Mouse (Mus musculus): ENCODE measurements around the gene Fam229a. TPM values are rescaled to one million over a fixed set of nuclear protein-coding genes. Genes with fewer than 3 reads are reported as not detected.

Fam229a gene
- not detected in 2 replicates for polyA plus RNA-seq (2014; fragmentation: Nextera tagmentation; extraction: Ambion mirVana)

DNA sequence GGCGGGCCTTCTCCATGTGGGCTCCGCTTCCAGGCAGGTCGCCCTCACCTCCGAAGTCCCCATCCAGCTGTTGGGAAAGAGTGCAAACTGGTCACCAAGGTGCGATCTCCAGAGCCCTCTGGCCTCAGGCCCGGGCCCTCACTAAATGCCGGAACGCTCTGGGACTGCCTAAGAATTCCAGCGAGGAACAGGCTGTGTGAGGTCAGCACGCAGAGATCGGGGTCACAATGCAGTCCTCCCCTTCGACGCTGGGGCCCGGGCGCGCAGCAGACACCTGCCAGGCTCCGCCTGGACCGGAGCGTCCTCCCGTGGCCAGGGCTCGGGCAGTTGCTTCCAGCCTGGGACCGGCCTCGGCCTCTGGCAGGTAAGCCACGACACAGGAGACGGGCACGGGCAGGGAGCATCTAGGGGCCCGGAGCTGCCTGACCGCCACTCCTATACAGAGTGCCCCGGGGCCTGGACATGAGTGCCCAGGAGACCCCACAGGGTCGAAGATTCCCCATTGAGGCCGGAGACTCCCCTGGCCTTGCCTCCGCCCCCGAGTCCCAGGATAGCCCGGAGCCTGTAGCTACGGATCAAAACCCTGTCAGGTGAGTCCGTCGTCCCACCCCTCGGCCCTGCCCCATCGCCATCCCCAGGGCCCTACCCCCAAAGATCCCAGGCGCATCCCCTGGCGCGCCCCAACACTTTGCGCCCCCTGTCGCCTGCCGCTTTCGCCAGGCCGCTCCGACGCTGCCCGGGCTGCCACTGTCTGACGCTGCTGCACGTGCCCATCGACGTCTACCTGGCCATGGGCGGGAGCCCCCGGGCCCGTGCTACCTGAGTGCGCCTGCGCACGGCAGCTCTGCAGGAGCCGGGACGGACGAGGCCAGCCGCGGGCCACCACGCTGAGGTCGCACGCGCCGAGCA, at the start of gene Fam229a, which contains the start of gene Tssk3:
TSS of gene Fam229a (plus strand) at position 219 of the 909 bp plus-strand sequence.
TSS of gene Tssk3 (minus strand) at position 51 of the 909 bp plus-strand sequence.
- Histone ChIP-seq H3K4me1 (replicated peaks; ENCODE audit: control insufficient read depth, insufficient read depth, low read length) (peaks cover 12% of the 10 kb centered on the region), H3K9ac (ENCODE audit: low read depth, low read length) (peak within 1 kb of the TSS; percentile 15; the same call in 1 of the 2 replicates), H3K4me2 (replicated peaks; ENCODE audit: low read depth, low read length) (peak within 1 kb of the TSS; percentile 57), H3K27ac (ENCODE audit: low read depth, low read length) (no peak within 1 kb of the TSS), H3K27me3 (ENCODE audit: control insufficient read depth, insufficient read depth, low read length) (peaks cover 21% of the 10 kb centered on the region), H3K36me3 (ENCODE audit: control insufficient read depth, insufficient read depth, low read length) (0 out of 2 replicates have a peak, but pooled peaks cover 5% of the 10 kb centered on the region), H3K9me3 (ENCODE audit: control insufficient read depth, low read length) (no peaks in the 10 kb centered on the region), H3K4me3 (ENCODE audit: low read depth, low read length) (peak within 1 kb of the TSS; percentile 28)
- 2% methylated on average over 68 of the region's 70 CpGs for WGBS
- DNase-seq (ENCODE audit: low spot score) (peak; percentile 41), ATAC-seq (ENCODE audit: low FRiP score) (no peak)

DNA sequence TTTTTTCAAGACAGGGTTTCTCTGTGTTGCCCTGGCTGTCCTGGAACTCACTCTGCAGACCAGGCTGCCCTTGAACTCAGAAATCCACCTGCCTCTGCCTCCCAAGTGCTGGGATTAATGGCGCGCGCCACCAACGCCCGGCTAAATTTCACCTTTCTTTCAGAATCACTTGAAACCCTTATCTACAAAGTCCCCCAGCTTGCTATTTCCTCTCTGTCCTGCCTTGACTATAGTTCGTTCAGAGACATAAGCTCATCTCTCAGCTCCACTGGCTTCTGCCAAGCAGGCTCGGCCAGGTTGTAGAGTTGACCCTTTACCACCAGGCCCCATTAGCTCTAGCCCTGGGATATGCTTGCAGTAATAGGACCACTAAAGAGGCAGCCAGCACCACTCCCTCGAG, 43.6 kb upstream of the Fam229a start:
- Histone ChIP-seq H3K27ac (ENCODE audit: low read depth, low read length) (no peak overlapping the region), H3K27me3 (ENCODE audit: control insufficient read depth, insufficient read depth, low read length) (no peaks in the 10 kb centered on the region), H3K4me3 (ENCODE audit: low read depth, low read length) (no peak overlapping the region), H3K4me2 (replicated peaks; ENCODE audit: low read depth, low read length) (no peak overlapping the region), H3K9me3 (ENCODE audit: control insufficient read depth, low read length) (no peaks in the 10 kb centered on the region), H3K36me3 (ENCODE audit: control insufficient read depth, insufficient read depth, low read length) (no peaks in the 10 kb centered on the region), H3K9ac (ENCODE audit: low read depth, low read length) (no peak overlapping the region), H3K4me1 (replicated peaks; ENCODE audit: control insufficient read depth, insufficient read depth, low read length) (no peaks in the 10 kb centered on the region)
- no peak for DNase-seq (ENCODE audit: low spot score)
- 78% methylated on average over 8 of the region's 8 CpGs for WGBS
- no peak for ATAC-seq (ENCODE audit: low FRiP score)

DNA sequence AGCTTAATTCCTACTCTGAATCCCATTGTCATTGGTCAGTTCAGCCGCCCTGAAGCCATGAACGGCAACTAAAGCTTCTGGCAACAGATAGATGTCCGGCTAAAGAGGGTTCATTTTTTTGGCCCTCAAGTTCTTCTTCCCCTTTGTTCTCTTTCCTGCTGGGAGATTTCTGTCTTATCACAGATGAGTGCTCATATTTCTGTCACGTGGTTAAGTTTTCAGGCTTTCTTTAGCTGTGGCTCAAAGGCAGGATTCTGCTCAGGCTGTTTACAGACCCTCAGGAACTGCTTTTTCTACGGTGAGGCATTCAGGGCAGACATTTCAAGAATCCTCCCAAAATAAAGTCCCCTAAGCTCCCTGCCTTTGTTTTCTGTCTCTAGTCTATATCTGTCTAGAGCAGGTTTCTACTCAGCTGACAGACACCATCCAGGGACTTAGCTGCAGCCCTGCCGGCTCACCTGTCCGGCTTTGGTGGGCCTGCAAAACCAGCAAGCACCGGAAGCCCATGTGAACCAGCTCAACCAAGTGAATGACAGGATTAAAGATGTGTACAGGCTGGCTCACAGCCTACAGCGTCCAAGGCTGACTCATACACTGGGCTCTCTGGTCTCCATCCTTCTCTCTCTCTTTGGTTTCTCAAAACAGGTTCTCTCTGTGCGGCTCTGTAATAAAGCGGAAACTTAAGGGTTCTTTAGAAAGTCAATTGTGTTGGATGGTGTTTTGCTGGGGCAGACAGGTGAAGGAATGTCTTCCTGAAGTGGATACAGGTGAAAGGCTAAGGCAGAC, 43.0 kb upstream of the Fam229a start:
- H3K9me3 ChIP-seq (ENCODE audit: control insufficient read depth, low read length): no peaks in the 10 kb centered on the region
- no peaks in the 10 kb centered on the region for H3K4me1 ChIP-seq (replicated peaks; ENCODE audit: control insufficient read depth, insufficient read depth, low read length)
- no peak overlapping the region for H3K27ac ChIP-seq (ENCODE audit: low read depth, low read length)
- no peak overlapping the region for H3K4me3 ChIP-seq (ENCODE audit: low read depth, low read length)
- no peak for ATAC-seq (ENCODE audit: low FRiP score)
- no peak overlapping the region for H3K4me2 ChIP-seq (replicated peaks; ENCODE audit: low read depth, low read length)
- no peak overlapping the region for H3K9ac ChIP-seq (ENCODE audit: low read depth, low read length)
- 87% methylated on average over 11 of the region's 11 CpGs for WGBS
- no peak for DNase-seq (ENCODE audit: low spot score)
- H3K36me3 ChIP-seq (ENCODE audit: control insufficient read depth, insufficient read depth, low read length): no peaks in the 10 kb centered on the region
- no peaks in the 10 kb centered on the region for H3K27me3 ChIP-seq (ENCODE audit: control insufficient read depth, insufficient read depth, low read length)

DNA sequence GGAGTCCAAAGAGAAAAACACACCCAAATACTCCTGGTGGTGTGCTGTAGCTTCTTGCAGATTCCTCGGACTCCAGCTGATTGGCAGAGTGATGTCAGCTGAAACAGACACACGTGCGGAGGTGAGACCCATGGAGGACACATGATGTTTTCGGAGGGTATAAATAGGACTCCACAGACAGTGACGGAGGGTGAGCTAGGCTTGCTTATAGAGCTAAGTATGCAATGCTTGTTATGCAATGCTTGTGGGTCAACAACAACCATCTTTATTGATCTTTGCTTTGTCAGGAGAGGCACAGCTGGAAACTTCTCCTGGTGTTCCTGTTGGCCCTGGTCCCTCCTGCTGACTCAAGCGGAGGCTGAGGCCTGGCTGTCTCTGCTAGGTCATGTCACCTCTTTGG, 42.3 kb upstream of the Fam229a start:
- H3K4me1 ChIP-seq (replicated peaks; ENCODE audit: control insufficient read depth, insufficient read depth, low read length): no peaks in the 10 kb centered on the region
- ATAC-seq (ENCODE audit: low FRiP score) (no peak), DNase-seq (ENCODE audit: low spot score) (no peak)
- no peaks in the 10 kb centered on the region for H3K27me3 ChIP-seq (ENCODE audit: control insufficient read depth, insufficient read depth, low read length)
- no peak overlapping the region for H3K9ac ChIP-seq (ENCODE audit: low read depth, low read length)
- H3K9me3 ChIP-seq (ENCODE audit: control insufficient read depth, low read length): no peaks in the 10 kb centered on the region
- H3K36me3 ChIP-seq (ENCODE audit: control insufficient read depth, insufficient read depth, low read length): no peaks in the 10 kb centered on the region
- no peak overlapping the region for H3K27ac ChIP-seq (ENCODE audit: low read depth, low read length)
- no peak overlapping the region for H3K4me3 ChIP-seq (ENCODE audit: low read depth, low read length)
- no peak overlapping the region for H3K4me2 ChIP-seq (replicated peaks; ENCODE audit: low read depth, low read length)
- WGBS: 84% methylated on average over 6 of the region's 6 CpGs

DNA sequence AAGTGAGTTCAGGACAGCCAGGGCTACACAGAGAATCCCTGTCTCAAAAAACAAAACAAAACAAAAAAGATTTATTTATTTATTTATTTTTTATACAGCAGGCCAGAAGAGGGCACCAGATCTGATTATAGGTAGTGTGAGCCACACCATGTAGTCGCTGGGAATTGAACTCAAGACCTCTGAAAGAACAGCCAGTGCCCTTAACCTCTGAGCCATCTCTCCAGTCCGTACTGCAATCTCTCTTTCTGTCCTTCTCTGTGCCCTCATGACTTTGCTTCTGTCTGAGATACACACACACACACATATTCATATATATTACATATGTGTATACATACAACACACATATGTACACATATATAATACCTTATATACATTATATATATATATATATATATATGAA, 40.1 kb upstream of the Fam229a start:
- H3K27ac ChIP-seq (ENCODE audit: low read depth, low read length): no peak overlapping the region
- H3K36me3 ChIP-seq (ENCODE audit: control insufficient read depth, insufficient read depth, low read length): no peaks in the 10 kb centered on the region
- DNase-seq (ENCODE audit: low spot score) (no peak), ATAC-seq (ENCODE audit: low FRiP score) (no peak)
- no peaks in the 10 kb centered on the region for H3K9me3 ChIP-seq (ENCODE audit: control insufficient read depth, low read length)
- H3K4me1 ChIP-seq (replicated peaks; ENCODE audit: control insufficient read depth, insufficient read depth, low read length): no peaks in the 10 kb centered on the region
- no peak overlapping the region for H3K9ac ChIP-seq (ENCODE audit: low read depth, low read length)
- no peak overlapping the region for H3K4me3 ChIP-seq (ENCODE audit: low read depth, low read length)
- no peak overlapping the region for H3K4me2 ChIP-seq (replicated peaks; ENCODE audit: low read depth, low read length)
- 80% methylated on average over 2 of the region's 2 CpGs for WGBS
- no peaks in the 10 kb centered on the region for H3K27me3 ChIP-seq (ENCODE audit: control insufficient read depth, insufficient read depth, low read length)

DNA sequence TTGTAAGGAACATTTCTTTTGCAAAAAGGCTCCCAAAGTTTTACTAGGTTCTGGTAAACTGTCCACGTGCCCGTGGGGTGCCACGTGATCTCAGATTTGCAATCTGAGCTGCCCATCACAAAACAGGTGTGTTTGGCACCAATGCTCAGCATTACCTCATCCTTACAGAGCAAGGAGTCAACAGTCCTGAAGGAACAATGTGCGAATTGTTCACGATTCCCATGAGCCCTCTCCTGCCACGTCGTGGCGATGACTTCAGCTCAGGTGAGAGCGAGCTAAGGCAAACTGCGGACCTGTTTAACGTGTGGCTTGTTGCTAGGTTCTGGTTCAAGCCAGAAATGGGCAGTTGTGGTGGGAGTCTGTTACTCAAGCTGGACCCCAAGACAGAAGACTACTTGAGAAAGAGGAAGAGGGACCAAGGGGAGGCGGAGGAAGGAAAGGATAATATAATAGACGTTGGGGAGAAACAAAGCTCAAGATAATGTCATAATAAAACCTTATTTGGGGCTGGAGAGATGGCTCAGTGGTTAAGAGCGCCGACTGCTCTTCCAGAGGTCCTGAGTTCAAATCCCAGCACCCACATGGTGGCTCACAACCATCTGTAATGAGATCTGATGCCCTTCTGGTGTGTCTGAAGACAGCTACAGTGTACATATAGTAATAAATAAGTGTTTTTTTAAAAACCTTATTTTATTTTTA, 39.4 kb upstream of the Fam229a start:
- no peaks in the 10 kb centered on the region for H3K4me1 ChIP-seq (replicated peaks; ENCODE audit: control insufficient read depth, insufficient read depth, low read length)
- no peaks in the 10 kb centered on the region for H3K9me3 ChIP-seq (ENCODE audit: control insufficient read depth, low read length)
- no peak overlapping the region for H3K27ac ChIP-seq (ENCODE audit: low read depth, low read length)
- no peaks in the 10 kb centered on the region for H3K36me3 ChIP-seq (ENCODE audit: control insufficient read depth, insufficient read depth, low read length)
- DNase-seq (ENCODE audit: low spot score) (no peak), ATAC-seq (ENCODE audit: low FRiP score) (no peak)
- no peak overlapping the region for H3K4me2 ChIP-seq (replicated peaks; ENCODE audit: low read depth, low read length)
- 86% methylated on average over 15 of the region's 15 CpGs for WGBS
- no peak overlapping the region for H3K9ac ChIP-seq (ENCODE audit: low read depth, low read length)
- no peak overlapping the region for H3K4me3 ChIP-seq (ENCODE audit: low read depth, low read length)
- H3K27me3 ChIP-seq (ENCODE audit: control insufficient read depth, insufficient read depth, low read length): no peaks in the 10 kb centered on the region

DNA sequence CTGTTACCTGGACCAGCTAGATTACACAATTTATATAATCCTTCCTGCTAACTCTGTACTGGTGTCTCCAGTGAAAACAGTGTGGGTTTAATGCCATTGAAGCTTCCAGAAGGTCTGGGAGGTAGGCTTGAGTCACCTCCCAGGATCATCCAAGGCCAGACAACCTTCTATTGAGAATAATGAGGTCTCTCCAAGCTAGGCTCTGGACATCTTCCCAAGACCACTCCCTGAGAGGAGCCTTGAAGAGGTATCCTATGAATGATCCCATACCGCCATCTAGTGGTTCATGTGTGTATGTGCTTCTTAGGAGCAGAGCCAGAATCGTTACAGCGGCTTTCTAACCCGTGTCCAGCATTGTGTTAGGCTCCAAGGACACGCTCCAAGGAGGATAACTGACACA, 35.7 kb upstream of the Fam229a start:
- Histone ChIP-seq H3K9me3 (ENCODE audit: control insufficient read depth, low read length) (no peaks in the 10 kb centered on the region), H3K4me1 (replicated peaks; ENCODE audit: control insufficient read depth, insufficient read depth, low read length) (no peaks in the 10 kb centered on the region), H3K9ac (ENCODE audit: low read depth, low read length) (no peak overlapping the region), H3K27ac (ENCODE audit: low read depth, low read length) (no peak overlapping the region), H3K27me3 (ENCODE audit: control insufficient read depth, insufficient read depth, low read length) (no peaks in the 10 kb centered on the region), H3K36me3 (ENCODE audit: control insufficient read depth, insufficient read depth, low read length) (no peaks in the 10 kb centered on the region), H3K4me2 (replicated peaks; ENCODE audit: low read depth, low read length) (no peak overlapping the region), H3K4me3 (ENCODE audit: low read depth, low read length) (no peak overlapping the region)
- 4% methylated on average over 5 of the region's 5 CpGs for WGBS
- DNase-seq (ENCODE audit: low spot score) (peak; percentile 89), ATAC-seq (ENCODE audit: low FRiP score) (peak; percentile 63; the same call in 1 of the 2 replicates)

DNA sequence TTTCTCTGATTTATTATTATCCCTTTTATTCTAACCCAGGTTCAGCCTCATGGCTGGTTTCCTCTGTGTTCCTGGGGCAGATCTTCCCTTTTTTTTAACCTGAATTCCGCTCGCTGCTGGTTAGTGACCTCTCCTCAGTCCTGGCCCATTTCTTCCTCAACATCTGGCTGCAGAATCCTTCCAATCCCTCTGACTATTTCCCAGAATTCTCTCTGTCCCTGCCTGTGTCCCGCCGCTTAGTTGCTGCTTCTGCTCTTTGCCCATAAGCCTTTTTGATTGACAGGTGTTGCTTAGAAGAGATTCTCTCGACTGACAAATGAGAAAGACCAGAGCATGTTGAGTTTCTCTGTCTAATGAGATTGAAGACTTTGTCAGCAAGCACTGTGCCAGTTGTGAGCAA, 34.9 kb upstream of the Fam229a start:
- no peaks in the 10 kb centered on the region for H3K4me1 ChIP-seq (replicated peaks; ENCODE audit: control insufficient read depth, insufficient read depth, low read length)
- DNase-seq (ENCODE audit: low spot score) (no peak), ATAC-seq (ENCODE audit: low FRiP score) (no peak)
- H3K4me3 ChIP-seq (ENCODE audit: low read depth, low read length): no peak overlapping the region
- H3K27me3 ChIP-seq (ENCODE audit: control insufficient read depth, insufficient read depth, low read length): no peaks in the 10 kb centered on the region
- no peaks in the 10 kb centered on the region for H3K9me3 ChIP-seq (ENCODE audit: control insufficient read depth, low read length)
- H3K36me3 ChIP-seq (ENCODE audit: control insufficient read depth, insufficient read depth, low read length): no peaks in the 10 kb centered on the region
- H3K9ac ChIP-seq (ENCODE audit: low read depth, low read length): no peak overlapping the region
- H3K27ac ChIP-seq (ENCODE audit: low read depth, low read length): no peak overlapping the region
- H3K4me2 ChIP-seq (replicated peaks; ENCODE audit: low read depth, low read length): no peak overlapping the region
- 62% methylated on average over 5 of the region's 5 CpGs for WGBS

Measured in hindbrain, embryonic 11.5 days (tissue).